Mouse (Mus musculus) liver, postnatal 0 days (tissue): ENCODE data around the gene Stk10. TPM values are rescaled to one million over a fixed set of nuclear protein-coding genes. Genes with fewer than 3 reads are reported as not detected.

ENCODE experiments used
- ATAC-seq: fragments of 200-750 bp; cut with Nextera tagmentation; 2 replicates; pipeline ENCODE4 v1.8.0; 2017; ENCODE audit warnings: mild to moderate bottlenecking, moderate library complexity
- DNase-seq: peaks from one replicate; pipeline ENCODE4 v3.0.0-alpha.2; 2016
- H3K27ac ChIP-seq: fragments of 300-500 bp; sonication (generic); 2 replicates; pipeline ENCODE4 v1.5.1; 2014; ENCODE audit warnings: antibody characterized with exemption, moderate library complexity, mild to moderate bottlenecking, low read depth
- H3K27me3 ChIP-seq: fragments of 300-500 bp; sonication (generic); 2 replicates; pipeline ENCODE4 v1.6.1; 2014; ENCODE audit warnings: low read length, control low read depth, mixed read lengths; ENCODE audit not compliant: insufficient read depth
- H3K36me3 ChIP-seq: fragments of 300-500 bp; sonication (generic); replicated peaks from 2 replicates; pipeline ENCODE4 v1.6.1; 2014; ENCODE audit warnings: mild to moderate bottlenecking, control low read depth, low read length, moderate library complexity, mixed read lengths; ENCODE audit not compliant: insufficient read depth
- H3K4me1 ChIP-seq: fragments of 300-500 bp; sonication (generic); 2 replicates; pipeline ENCODE4 v1.6.1; 2014; ENCODE audit warnings: antibody characterized with exemption, mild to moderate bottlenecking, control low read depth; ENCODE audit not compliant: insufficient read depth
- H3K4me2 ChIP-seq: fragments of 300-500 bp; sonication (generic); 2 replicates; pipeline ENCODE4 v1.6.1; 2014; ENCODE audit warnings: low read depth, mild to moderate bottlenecking, low read length, moderate library complexity, mixed read lengths
- H3K4me3 ChIP-seq: fragments of 300-500 bp; sonication (generic); 2 replicates; pipeline ENCODE4 v1.5.1; 2014; ENCODE audit warnings: low read depth, low read length
- H3K9ac ChIP-seq: fragments of 300-500 bp; sonication (generic); replicated peaks from 2 replicates; pipeline ENCODE4 v1.6.1; 2014; ENCODE audit warnings: mild to moderate bottlenecking, moderate library complexity
- H3K9me3 ChIP-seq: fragments of 300-500 bp; sonication (generic); 2 replicates; pipeline ENCODE4 v1.6.1; 2016; ENCODE audit warnings: mild to moderate bottlenecking, control low read depth, low read length, mixed read lengths
- CTCF ChIP-seq: sonication (generic); IDR thresholded peaks from 2 replicates; pipeline ENCODE4 v1.5.1; 2016; ENCODE audit warnings: antibody characterized with exemption, low read depth
- EP300 ChIP-seq: IDR thresholded peaks from 2 replicates; pipeline ENCODE4 v1.6.1; 2016; ENCODE audit warnings: antibody characterized with exemption, low read depth, mild to moderate bottlenecking
- WGBS: fragments of 180-500 bp; shearing (Covaris S2); extraction: QIAGEN DNeasy Blood & Tissue Kit; methylation state at CpG from one replicate; pipeline ENCODE4 v1.1.7; 2014; ENCODE audit not compliant: insufficient replicate concordance; 5-methylcytosine and 5-hydroxymethylcytosine counted together
- polyA plus RNA-seq: library from polyadenylated mRNA; unstranded; fragments of >200 nt; fragmentation: Nextera tagmentation; extraction: Ambion mirVana; gene quantifications from 2 replicates; pipeline ENCODE4 v1.2.1, GENCODE M21; 2015

Gene Stk10
- polyA plus RNA-seq, 1 experiment from 2014 or later = 2.3 TPM

GRCm38 (mm10) chr11:32576760-32577050, 43.6 kb downstream of the Stk10 start:
- 65% methylated on average over 5 of the region's 5 CpGs for WGBS
- no peak overlapping the region for H3K4me2 ChIP-seq
- H3K9ac ChIP-seq = no peak overlapping the region
- no peaks in the 10 kb centered on the region for H3K27me3 ChIP-seq
- no peak for DNase-seq
- no peaks in the 10 kb centered on the region for H3K9me3 ChIP-seq
- peaks cover 3% of the 10 kb centered on the region; the same call in 1 of the 2 replicates for H3K36me3 ChIP-seq
- H3K4me3 ChIP-seq = no peak overlapping the region
- no peaks in the 10 kb centered on the region for H3K4me1 ChIP-seq
- no peak for TF ChIP-seq EP300
- no peak for ATAC-seq
- H3K27ac ChIP-seq = no peak overlapping the region

GRCm38 (mm10) chr11:32580305-32580947, 47.3 kb downstream of the Stk10 start:
- Histone ChIP-seq H3K4me1 (no peaks in the 10 kb centered on the region), H3K36me3 (peaks cover 3% of the 10 kb centered on the region; the same call in 1 of the 2 replicates), H3K4me3 (no peak overlapping the region), H3K4me2 (no peak overlapping the region), H3K9ac (no peak overlapping the region), H3K27me3 (no peaks in the 10 kb centered on the region), H3K27ac (peak overlapping the region; percentile 7; the same call in 1 of the 2 replicates), H3K9me3 (no peaks in the 10 kb centered on the region)
- TF ChIP-seq CTCF (no peak), EP300 (no peak)
- DNase-seq (peak; percentile 62), ATAC-seq (peak; percentile 87)
- WGBS = 68% methylated on average over 16 of the region's 16 CpGs

GRCm38 (mm10) chr11:32581031-32581430, 47.9 kb downstream of the Stk10 start:
- TF ChIP-seq CTCF (no peak), EP300 (no peak)

GRCm38 (mm10) chr11:32582813-32583212, 49.7 kb downstream of the Stk10 start:
- WGBS = 39% methylated on average over 5 of the region's 5 CpGs
- Histone ChIP-seq H3K27ac (no peak overlapping the region), H3K4me2 (no peak overlapping the region), H3K4me1 (no peaks in the 10 kb centered on the region), H3K4me3 (no peak overlapping the region), H3K36me3 (peaks cover 2% of the 10 kb centered on the region; the same call in 1 of the 2 replicates), H3K9me3 (no peaks in the 10 kb centered on the region), H3K9ac (no peak overlapping the region), H3K27me3 (no peaks in the 10 kb centered on the region)
- TF ChIP-seq EP300 = no peak
- TF ChIP-seq CTCF = no peak
- DNase-seq = no peak
- ATAC-seq = no peak

More at GRCm38 (mm10) chr11:32581031-32581430, 47.9 kb downstream of the Stk10 start:
- Histone ChIP-seq H3K9ac (no peak overlapping the region), H3K9me3 (no peaks in the 10 kb centered on the region), H3K36me3 (peaks cover 3% of the 10 kb centered on the region; the same call in 1 of the 2 replicates), H3K4me2 (no peak overlapping the region), H3K27me3 (no peaks in the 10 kb centered on the region), H3K4me1 (no peaks in the 10 kb centered on the region), H3K4me3 (no peak overlapping the region), H3K27ac (no peak overlapping the region)
- WGBS = 65% methylated on average over 2 of the region's 2 CpGs
- ATAC-seq (no peak; the same call in 1 of the 2 replicates), DNase-seq (no peak)

- Histone ChIP-seq H3K4me3 (no peak overlapping the region), H3K27ac (no peak overlapping the region), H3K9me3 (no peaks in the 10 kb centered on the region), H3K36me3 (peaks cover 9% of the 10 kb centered on the region), H3K4me1 (no peaks in the 10 kb centered on the region), H3K4me2 (no peak overlapping the region), H3K9ac (no peak overlapping the region), H3K27me3 (no peaks in the 10 kb centered on the region)
- WGBS = 65% methylated on average over 6 of the region's 6 CpGs
- TF ChIP-seq EP300 = no peak
- TF ChIP-seq CTCF = no peak
- DNase-seq = no peak
- ATAC-seq = no peak
Measured at GRCm38 (mm10) chr11:32585996-32586395, 52.9 kb downstream of the Stk10 start.

GRCm38 (mm10) chr11:32587191-32588089, 54.3 kb downstream of the Stk10 start:
- H3K9ac ChIP-seq = no peak overlapping the region
- H3K4me1 ChIP-seq = no peaks in the 10 kb centered on the region
- DNase-seq (no peak), ATAC-seq (no peak)
- no peak overlapping the region for H3K27ac ChIP-seq
- H3K4me2 ChIP-seq = no peak overlapping the region
- H3K4me3 ChIP-seq = no peak overlapping the region
- whole genome bisulfite sequencing = 62% methylated on average over 17 of the region's 17 CpGs
- H3K9me3 ChIP-seq = no peaks in the 10 kb centered on the region
- peaks cover 12% of the 10 kb centered on the region for H3K36me3 ChIP-seq
- H3K27me3 ChIP-seq = no peaks in the 10 kb centered on the region
- TF ChIP-seq CTCF (no peak), EP300 (no peak)
